ENCODE assay signal across 16 mouse cellular contexts in genomic region chr17:34585121-34585520, GRCm38 (mm10). TPM values are rescaled to one million over a fixed set of nuclear protein-coding genes. Genes with fewer than 3 reads are reported as not detected.
A peak's percentile ranks its signal among the peaks of the same experiment; 100 is the strongest.
DNase-seq lines count a peak whose midpoint lies in the region; ATAC-seq and TF ChIP-seq lines count a peak whose summit lies in the region.
"Had no signal": no experiment of that assay in that cellular context is flagged by ENCODE, and none has a peak within 500 bp of the region (broad histone marks: within the 10 kb centered on the region; RNA-seq: fewer than 3 reads in every experiment).

No protein-coding gene starts in this region.

- no peak overlapping the region for H3K4me2 ChIP-seq in hindbrain, postnatal 0 days (ENCODE audit: low read depth, low read length)
- no peak overlapping the region for H3K4me2 ChIP-seq in neural tube, embryonic 15.5 days

- no peaks in the 10 kb centered on the region for H3K9me3 ChIP-seq in hindbrain, postnatal 0 days (ENCODE audit: low read length)
- no peaks in the 10 kb centered on the region for H3K9me3 ChIP-seq in neural tube, embryonic 15.5 days (replicated peaks)
- H3K9me3 ChIP-seq in heart, embryonic 10.5 days: no peaks in the 10 kb centered on the region
- H3K9me3 ChIP-seq: embryonic facial prominence, embryonic 15.5 days had no signal

- peak; percentile 17 for DNase-seq in gastrocnemius, adult 2 months
- DNase-seq in gastrocnemius, adult 8-10 months (ENCODE audit: low spot score in 2 of 2): no peak
- no peak for DNase-seq in testis, postnatal 14 days (ENCODE audit: low spot score)
- DNase-seq in hindbrain, postnatal 0 days (ENCODE audit: low spot score): no peak
- no peak for DNase-seq in heart, embryonic 10.5 days (ENCODE audit: low spot score)
- DNase-seq in thymus, postnatal 25 days: no peak
- DNase-seq: forebrain, postnatal 0 days; kidney, adult 2 months; kidney, postnatal 14 days; lung, embryonic 14.5 days; lung, postnatal 4 days; right cerebral cortex, postnatal 25 days had no signal

- TF ChIP-seq CTCF in gastrocnemius, adult 2 months (IDR thresholded peaks at IDR 0.05): no peak
- no peak for TF ChIP-seq CTCF in testis, adult 2 months (IDR thresholded peaks at IDR 0.05; ENCODE audit: control insufficient read depth, insufficient read depth, insufficient replicate concordance, low read depth, low read length)
- TF ChIP-seq CTCF in hindbrain, postnatal 0 days (IDR thresholded peaks at IDR 0.05; ENCODE audit: low read depth): no peak

- H3K4me3 ChIP-seq in gastrocnemius, adult 2 months: no peak overlapping the region
- peak overlapping the region; percentile 3 for H3K4me3 ChIP-seq in testis, adult 2 months (ENCODE audit: control insufficient read depth, low read depth, low read length)
- H3K4me3 ChIP-seq in hindbrain, postnatal 0 days (ENCODE audit: low read length): no peak overlapping the region
- H3K4me3 ChIP-seq in neural tube, embryonic 15.5 days (replicated peaks): no peak overlapping the region
- H3K4me3 ChIP-seq in heart, embryonic 10.5 days: no peak overlapping the region
- H3K4me3 ChIP-seq: embryonic facial prominence, embryonic 15.5 days had no signal

- TF ChIP-seq POLR2A in testis, adult 2 months (IDR thresholded peaks at IDR 0.05; ENCODE audit: control insufficient read depth, low read depth, low read length): no peak

- ATAC-seq in hindbrain, postnatal 0 days: no peak
- no peak for ATAC-seq in neural tube, embryonic 15.5 days (ENCODE audit: low FRiP score)
- ATAC-seq: forebrain, postnatal 0 days had no signal

- peaks cover 41% of the 10 kb centered on the region for H3K4me1 ChIP-seq in testis, adult 2 months (ENCODE audit: control insufficient read depth, insufficient read depth, low read length)
- no peaks in the 10 kb centered on the region for H3K4me1 ChIP-seq in hindbrain, postnatal 0 days (ENCODE audit: insufficient read depth, low read length)
- H3K4me1 ChIP-seq in neural tube, embryonic 15.5 days: peaks cover 32% of the 10 kb centered on the region
- peaks cover 41% of the 10 kb centered on the region for H3K4me1 ChIP-seq in heart, embryonic 10.5 days

- no peak overlapping the region for H3K27ac ChIP-seq in gastrocnemius, adult 2 months
- H3K27ac ChIP-seq in testis, adult 2 months (ENCODE audit: control insufficient read depth, insufficient read depth, low read depth, low read length): no peak overlapping the region
- H3K27ac ChIP-seq in hindbrain, postnatal 0 days: peak overlapping the region; percentile 91; the same call in 1 of the 2 replicates
- H3K27ac ChIP-seq in neural tube, embryonic 15.5 days (replicated peaks): peak overlapping the region; percentile 100; the same call in 1 of the 2 replicates
- no peak overlapping the region for H3K27ac ChIP-seq in heart, embryonic 10.5 days

- intact Hi-C loops in gastrocnemius, adult 2 months (cut with DNase I): no loop called here

- no peaks in the 10 kb centered on the region for H3K36me3 ChIP-seq in testis, adult 2 months (ENCODE audit: control insufficient read depth, insufficient read depth, low read length)
- no peaks in the 10 kb centered on the region for H3K36me3 ChIP-seq in hindbrain, postnatal 0 days (ENCODE audit: insufficient read depth, low read length)
- H3K36me3 ChIP-seq in neural tube, embryonic 15.5 days: no peaks in the 10 kb centered on the region
- no peaks in the 10 kb centered on the region for H3K36me3 ChIP-seq in heart, embryonic 10.5 days
- H3K36me3 ChIP-seq: embryonic facial prominence, embryonic 15.5 days had no signal

- 76% methylated on average over 8 of the region's 8 CpGs for WGBS in hindbrain, postnatal 0 days
- 84% methylated on average over 8 of the region's 8 CpGs for whole genome bisulfite sequencing in neural tube, embryonic 15.5 days
- 90% methylated on average over 8 of the region's 8 CpGs for whole genome bisulfite sequencing in heart, embryonic 10.5 days

- no peaks in the 10 kb centered on the region for H3K27me3 ChIP-seq in testis, adult 2 months (ENCODE audit: control insufficient read depth, insufficient read depth, low read length)
- no peaks in the 10 kb centered on the region for H3K27me3 ChIP-seq in hindbrain, postnatal 0 days (ENCODE audit: insufficient read depth, low read length)
- no peaks in the 10 kb centered on the region for H3K27me3 ChIP-seq in neural tube, embryonic 15.5 days (replicated peaks)
- peaks cover 14% of the 10 kb centered on the region for H3K27me3 ChIP-seq in heart, embryonic 10.5 days (ENCODE audit: insufficient read depth, poor library complexity, severe bottlenecking)
- H3K27me3 ChIP-seq: embryonic facial prominence, embryonic 15.5 days had no signal

- H3K9ac ChIP-seq in hindbrain, postnatal 0 days (replicated peaks; ENCODE audit: low read length): no peak overlapping the region
- no peak overlapping the region for H3K9ac ChIP-seq in neural tube, embryonic 15.5 days (replicated peaks)
- H3K9ac ChIP-seq: embryonic facial prominence, embryonic 15.5 days; lung, embryonic 14.5 days had no signal

RNA-seq across cellular contexts. Expression of gene Gpsm3, which starts 4.5 kb away (rescaled TPM):
- total RNA-seq in gastrocnemius, adult 2 months (2021): 1 to 10 TPM; 1.8 to 2.4 TPM
- total RNA-seq in gastrocnemius, adult 8-10 months (2022): 1 to 10 TPM in 1 of 4 experiments, under 1 TPM in 3; 0.53 to 1.8 (median 0.77) TPM
- 1.7 and 1.9 TPM in 2 replicates for polyA plus RNA-seq in testis, adult 2 months (2012; rRNA removed)
- total RNA-seq in hindbrain, postnatal 0 days (2014; rRNA removed): 3.4 and 4.8 TPM in 2 replicates
- polyA plus RNA-seq in hindbrain, postnatal 0 days (2015; fragmentation: Nextera tagmentation; extraction: Ambion mirVana): 4.8 and 5.4 TPM in 2 replicates
- 3.8 and 14.5 TPM in 2 replicates for polyA plus RNA-seq in neural tube, embryonic 15.5 days (2015; fragmentation: Nextera tagmentation; extraction: Ambion mirVana)
- 6.8 and 11.0 TPM in 2 replicates for polyA plus RNA-seq in heart, embryonic 10.5 days (2016; fragmentation: Nextera tagmentation; extraction: Ambion mirVana)

RNA-seq across cellular contexts. Expression of gene Pbx2, which starts 5.9 kb away (rescaled TPM):
- 10 to 100 TPM; 14.0 to 14.6 TPM for total RNA-seq in gastrocnemius, adult 2 months (2021)
- 10 to 100 TPM in 3 of 4 experiments, 1 to 10 TPM in 1; 9.1 to 15.4 (median 13.8) TPM for total RNA-seq in gastrocnemius, adult 8-10 months (2022)
- 9.6 and 11.2 TPM in 2 replicates for polyA plus RNA-seq in testis, adult 2 months (2012; rRNA removed)
- total RNA-seq in hindbrain, postnatal 0 days (2014; rRNA removed): 63.1 and 67.1 TPM in 2 replicates
- polyA plus RNA-seq in hindbrain, postnatal 0 days (2015; fragmentation: Nextera tagmentation; extraction: Ambion mirVana): 6.2 and 7.5 TPM in 2 replicates
- polyA plus RNA-seq in neural tube, embryonic 15.5 days (2015; fragmentation: Nextera tagmentation; extraction: Ambion mirVana): 8.2 and 10.3 TPM in 2 replicates
- polyA plus RNA-seq in heart, embryonic 10.5 days (2016; fragmentation: Nextera tagmentation; extraction: Ambion mirVana): 10.2 and 16.6 TPM in 2 replicates

RNA-seq across cellular contexts. Expression of gene Ager, which starts 12.5 kb away (rescaled TPM):
- under 1 TPM in 1 of 2 experiments, not detected in 1; 0.31 TPM for total RNA-seq in gastrocnemius, adult 2 months (2021)
- total RNA-seq in gastrocnemius, adult 8-10 months (2022): under 1 TPM in 1 of 4 experiments, not detected in 3; 0.19 TPM
- 0.43 and 0.66 TPM in 2 replicates for polyA plus RNA-seq in testis, adult 2 months (2012; rRNA removed)
- 1.8 and 2.0 TPM in 2 replicates for total RNA-seq in hindbrain, postnatal 0 days (2014; rRNA removed)
- 1.7 and 2.5 TPM in 2 replicates for polyA plus RNA-seq in hindbrain, postnatal 0 days (2015; fragmentation: Nextera tagmentation; extraction: Ambion mirVana)
- 1.0 and 1.4 TPM in 2 replicates for polyA plus RNA-seq in neural tube, embryonic 15.5 days (2015; fragmentation: Nextera tagmentation; extraction: Ambion mirVana)
- 5.3 and 5.6 TPM in 2 replicates for polyA plus RNA-seq in heart, embryonic 10.5 days (2016; fragmentation: Nextera tagmentation; extraction: Ambion mirVana)
- total RNA-seq: gastrocnemius, adult 18-20 months had no signal

RNA-seq across cellular contexts. Expression of gene Rnf5, which starts 18.4 kb away (rescaled TPM):
- total RNA-seq in gastrocnemius, adult 2 months (2021): 10 to 100 TPM; 16.8 to 24.0 TPM
- total RNA-seq in gastrocnemius, adult 8-10 months (2022): 10 to 100 TPM; 20.2 to 23.9 (median 22.7) TPM
- 56.6 and 63.4 TPM in 2 replicates for polyA plus RNA-seq in testis, adult 2 months (2012; rRNA removed)
- total RNA-seq in hindbrain, postnatal 0 days (2014; rRNA removed): 61.9 and 65.3 TPM in 2 replicates
- 223 and 233 TPM in 2 replicates for polyA plus RNA-seq in hindbrain, postnatal 0 days (2015; fragmentation: Nextera tagmentation; extraction: Ambion mirVana)
- polyA plus RNA-seq in neural tube, embryonic 15.5 days (2015; fragmentation: Nextera tagmentation; extraction: Ambion mirVana): 256 and 280 TPM in 2 replicates
- 139 and 157 TPM in 2 replicates for polyA plus RNA-seq in heart, embryonic 10.5 days (2016; fragmentation: Nextera tagmentation; extraction: Ambion mirVana)

RNA-seq across cellular contexts. Expression of gene Agpat1, which starts 18.9 kb away (rescaled TPM):
- 10 to 100 TPM; 75.6 to 75.7 TPM for total RNA-seq in gastrocnemius, adult 2 months (2021)
- 100 to 1,000 TPM in 2 of 4 experiments, 10 to 100 TPM in 2; 89.5 to 104 (median 97.0) TPM for total RNA-seq in gastrocnemius, adult 8-10 months (2022)
- 891 and 908 TPM in 2 replicates for polyA plus RNA-seq in testis, adult 2 months (2012; rRNA removed)
- 306 and 322 TPM in 2 replicates for total RNA-seq in hindbrain, postnatal 0 days (2014; rRNA removed)
- 97.7 and 98.4 TPM in 2 replicates for polyA plus RNA-seq in hindbrain, postnatal 0 days (2015; fragmentation: Nextera tagmentation; extraction: Ambion mirVana)
- 109 and 133 TPM in 2 replicates for polyA plus RNA-seq in neural tube, embryonic 15.5 days (2015; fragmentation: Nextera tagmentation; extraction: Ambion mirVana)
- polyA plus RNA-seq in heart, embryonic 10.5 days (2016; fragmentation: Nextera tagmentation; extraction: Ambion mirVana): 44.8 and 57.8 TPM in 2 replicates

Comparison
In these comparisons a context has a peak if more than half of its experiments do, and no peak if none do; other contexts are left out.
1. H3K27ac ChIP-seq: peak in hindbrain, postnatal 0 days (single experiment) and neural tube, embryonic 15.5 days (single experiment); none in gastrocnemius, adult 2 months (single experiment), testis, adult 2 months (single experiment) and heart, embryonic 10.5 days (single experiment).